Comparison of ENCODE assay signal across 29 mouse cellular contexts in genomic region chr15:3982732-3983131, GRCm38 (mm10). TPM values are rescaled to one million over a fixed set of nuclear protein-coding genes. Genes with fewer than 3 reads are reported as not detected.
DNase-seq lines count a peak whose midpoint lies in the region; ATAC-seq and TF ChIP-seq lines count a peak whose summit lies in the region.
"Had no signal": no experiment of that assay in that cellular context is flagged by ENCODE, and none has a peak within 500 bp of the region (broad histone marks: within the 10 kb centered on the region; RNA-seq: fewer than 3 reads in every experiment).

No protein-coding gene starts in this region.

- DNase-seq in A20 (ENCODE audit: low read depth, low spot score) = peak; percentile 49
- DNase-seq in MEL (ENCODE audit: low read depth, low spot score) = peak; percentile 55
- peak; percentile 85 for DNase-seq in splenic B cell, adult 2 months (ENCODE audit: low read depth, low spot score)
- no peak for DNase-seq in hindbrain, embryonic 10.5 days (ENCODE audit: low spot score)
- no peak for DNase-seq in hindbrain, embryonic 14.5 days (ENCODE audit: low spot score)
- DNase-seq in cerebellum, postnatal 36 days = no peak
- DNase-seq: adrenal gland, adult 2 months; cerebellum, adult 2 months; cerebellum, postnatal 25 days; gastrocnemius, adult 2 months; heart, postnatal 10 days; kidney, adult 2 months; kidney, postnatal 4 days; layer of hippocampus, postnatal 36 days; liver; lung, embryonic 14.5 days; lung, postnatal 14 days; retina, postnatal 1 day; right cerebral cortex, postnatal 14 days; thymus, postnatal 4 days had no signal

- H3K4me2 ChIP-seq in hindbrain, embryonic 14.5 days (replicated peaks) = no peak overlapping the region
- H3K4me2 ChIP-seq: embryonic facial prominence, embryonic 13.5 days; heart, embryonic 13.5 days; intestine, embryonic 15.5 days; liver, embryonic 15.5 days; lung, embryonic 14.5 days; midbrain, embryonic 13.5 days had no signal

- WGBS in macrophage (ENCODE audit: missing documents) = 2% methylated on average over 5 of the region's 5 CpGs
- 93% methylated on average over 5 of the region's 5 CpGs for WGBS in hindbrain, embryonic 10.5 days
- 96% methylated on average over 5 of the region's 5 CpGs for WGBS in hindbrain, embryonic 14.5 days

- no peaks in the 10 kb centered on the region for H3K9me3 ChIP-seq in MEL (replicated peaks; ENCODE audit: insufficient read depth, low read length)
- H3K9me3 ChIP-seq in hindbrain, embryonic 10.5 days = no peaks in the 10 kb centered on the region
- H3K9me3 ChIP-seq in hindbrain, embryonic 14.5 days (ENCODE audit: control insufficient read depth, low read length) = no peaks in the 10 kb centered on the region
- H3K9me3 ChIP-seq: embryonic facial prominence, embryonic 13.5 days; heart, embryonic 13.5 days; intestine, embryonic 15.5 days; liver, embryonic 15.5 days; midbrain, embryonic 13.5 days had no signal

- TF ChIP-seq POLR2A in MEL (IDR thresholded peaks at IDR 0.05; ENCODE audit: control insufficient read depth in 1 of 2, insufficient read depth in 1 of 2, low read depth in 1 of 2, low read length in 2 of 2, poor library complexity in 1 of 2) = no peak

- TF ChIP-seq EP300 in MEL (IDR thresholded peaks at IDR 0.05; ENCODE audit: low read depth in 1 of 2, low read length in 2 of 2) = 0 out of 4 replicates have a peak, but pooled peaks of 1 of the 2 experiments have one; percentile 14

- no peak for TF ChIP-seq RAD21 in MEL (IDR thresholded peaks at IDR 0.05; ENCODE audit: low read depth, low read length)

- no peak overlapping the region for H3K9ac ChIP-seq in MEL (ENCODE audit: control insufficient read depth, low read depth, low read length, poor library complexity, severe bottlenecking)
- H3K9ac ChIP-seq in hindbrain, embryonic 14.5 days = no peak overlapping the region
- H3K9ac ChIP-seq: embryonic facial prominence, embryonic 13.5 days; heart, embryonic 13.5 days; intestine, embryonic 15.5 days; liver, embryonic 15.5 days; lung, embryonic 14.5 days; midbrain, embryonic 13.5 days had no signal

- H3K36me3 ChIP-seq in MEL (ENCODE audit: control insufficient read depth in 1 of 2, insufficient read depth in 2 of 2, low read length in 2 of 2) (peaks cover 12 to 22% of the 10 kb centered on the region in 2 experiments), macrophage (ENCODE audit: inconsistent target) (peaks cover 28% of the 10 kb centered on the region)
- peaks cover 9% of the 10 kb centered on the region; the same call in 1 of the 2 replicates for H3K36me3 ChIP-seq in splenic B cell, adult 2 months (ENCODE audit: control insufficient read depth, insufficient read depth, low read length, poor library complexity, severe bottlenecking)
- H3K36me3 ChIP-seq in hindbrain, embryonic 10.5 days = peaks cover 44% of the 10 kb centered on the region
- H3K36me3 ChIP-seq in hindbrain, embryonic 14.5 days (replicated peaks; ENCODE audit: control insufficient read depth, insufficient read depth) = peaks cover 51% of the 10 kb centered on the region

- H3K27me3 ChIP-seq in MEL (ENCODE audit: control insufficient read depth in 1 of 2, insufficient read depth in 2 of 2, low read length in 2 of 2) = no peaks in the 10 kb centered on the region
- H3K27me3 ChIP-seq in splenic B cell, adult 2 months (ENCODE audit: control insufficient read depth, insufficient read depth, low read length, poor library complexity, severe bottlenecking) = no peaks in the 10 kb centered on the region
- no peaks in the 10 kb centered on the region for H3K27me3 ChIP-seq in hindbrain, embryonic 10.5 days (ENCODE audit: insufficient read depth, poor library complexity, severe bottlenecking)
- no peaks in the 10 kb centered on the region for H3K27me3 ChIP-seq in hindbrain, embryonic 14.5 days (ENCODE audit: control insufficient read depth, insufficient read depth, low read length)
- H3K27me3 ChIP-seq: embryonic facial prominence, embryonic 13.5 days; heart, embryonic 13.5 days; intestine, embryonic 15.5 days; liver, embryonic 15.5 days; midbrain, embryonic 13.5 days had no signal

- H3K27ac ChIP-seq in MEL (ENCODE audit: control insufficient read depth, low read depth, low read length) (no peak overlapping the region), macrophage (peak overlapping the region; percentile 41)
- H3K27ac ChIP-seq in hindbrain, embryonic 10.5 days = no peak overlapping the region
- H3K27ac ChIP-seq in hindbrain, embryonic 14.5 days = no peak overlapping the region
- H3K27ac ChIP-seq: embryonic facial prominence, embryonic 13.5 days; gastrocnemius, adult 2 months; heart, embryonic 13.5 days; hindbrain, postnatal 0 days; intestine, embryonic 15.5 days; kidney, postnatal 0 days; liver, embryonic 15.5 days; midbrain, embryonic 13.5 days had no signal

- ATAC-seq in hindbrain, embryonic 14.5 days (ENCODE audit: low FRiP score) = no peak
- ATAC-seq: forebrain, embryonic 16.5 days; hindbrain, postnatal 0 days; intestine, embryonic 15.5 days; midbrain, embryonic 13.5 days had no signal

- H3K79me2 ChIP-seq in MEL (ENCODE audit: control insufficient read depth, insufficient read depth, low read length, poor library complexity) (peaks cover 6% of the 10 kb centered on the region; the same call in 1 of the 2 replicates), macrophage (ENCODE audit: inconsistent target) (no peaks in the 10 kb centered on the region; the same call in 1 of the 2 replicates)

- peaks cover 3 to 4% of the 10 kb centered on the region in 2 experiments; a peak in 3 of 4 replicates for H3K4me1 ChIP-seq in MEL (ENCODE audit: control insufficient read depth in 1 of 2, insufficient read depth in 2 of 2, low read length in 2 of 2)
- H3K4me1 ChIP-seq in hindbrain, embryonic 10.5 days (replicated peaks) = peaks cover 10% of the 10 kb centered on the region; the same call in 1 of the 2 replicates
- no peaks in the 10 kb centered on the region for H3K4me1 ChIP-seq in hindbrain, embryonic 14.5 days (replicated peaks; ENCODE audit: control insufficient read depth, insufficient read depth, low read length)
- H3K4me1 ChIP-seq: embryonic facial prominence, embryonic 13.5 days; intestine, embryonic 15.5 days had no signal

- H3K4me3 ChIP-seq in MEL (ENCODE audit: control insufficient read depth in 1 of 2, insufficient read depth in 1 of 2, low read depth in 2 of 2, low read length in 2 of 2) (no peak overlapping the region), macrophage (ENCODE audit: inconsistent target) (no peak overlapping the region)
- H3K4me3 ChIP-seq in hindbrain, embryonic 10.5 days = no peak overlapping the region
- H3K4me3 ChIP-seq in hindbrain, embryonic 14.5 days (replicated peaks; ENCODE audit: low read length) = no peak overlapping the region
- H3K4me3 ChIP-seq: embryonic facial prominence, embryonic 13.5 days; gastrocnemius, adult 2 months; heart, embryonic 13.5 days; intestine, embryonic 15.5 days; liver, embryonic 15.5 days; midbrain, embryonic 13.5 days had no signal

- no peak for TF ChIP-seq CTCF in MEL (IDR thresholded peaks at IDR 0.05 in 2 of 3, conservative IDR thresholded peaks at IDR 0.05 in 1 of 3; ENCODE audit: control insufficient read depth in 1 of 3, insufficient read depth in 1 of 3, low read depth in 2 of 3, low read length in 3 of 3, poor library complexity in 1 of 3, severe bottlenecking in 1 of 3)

TF ChIP-seq in MEL, 35 proteins besides CTCF, POLR2A, EP300 and RAD21 (continues in another document):
- TF ChIP-seq MAX (IDR thresholded peaks at IDR 0.05; ENCODE audit: low read length) (no peak), MAFK (IDR thresholded peaks at IDR 0.05; ENCODE audit: borderline replicate concordance, low read depth, low read length) (no peak), POLR2AphosphoS2 (IDR thresholded peaks at IDR 0.05; ENCODE audit: low read length) (no peak), NELFE (IDR thresholded peaks at IDR 0.05; ENCODE audit: low read depth, low read length) (no peak), HCFC1 (IDR thresholded peaks at IDR 0.05; ENCODE audit: low read depth, low read length) (no peak)

RNA-seq across cellular contexts. Expression of gene Fbxo4, which starts 3.4 kb away (rescaled TPM):
- total RNA-seq in MEL (2012; rRNA removed) = 5.9 and 8.0 TPM in 2 replicates
- polyA plus RNA-seq in MEL (2012; ENCODE audit: insufficient read depth in 1 of 2, insufficient read length in 2 of 2, low read depth in 1 of 2, low replicate concordance in 2 of 2, missing spikeins in 1 of 2) (1 to 10 TPM in 1 of 2 experiments, not detected in 1; 7.4 TPM), macrophage (2018) (10.2 to 17.3 TPM (median 14.7 TPM) in 3 replicates)
- total RNA-seq in macrophage (2018; cell fraction: chromatin; rRNA removed) = 10 to 100 TPM in 20 of 26 experiments, 1 to 10 TPM in 6; 6.2 to 38.3 (median 17.2) TPM
- total RNA-seq in macrophage (2018; cell fraction: cytosol; rRNA removed) = 10 to 100 TPM; 11.3 to 18.3 (median 15.4) TPM
- 10 to 100 TPM in 21 of 26 experiments, 1 to 10 TPM in 5; 4.8 to 26.7 (median 14.4) TPM for total RNA-seq in macrophage (2018; cell fraction: nucleus; rRNA removed)
- polyA plus RNA-seq in hindbrain, embryonic 10.5 days (2016; fragmentation: Nextera tagmentation; extraction: Ambion mirVana) = 4.3 and 5.2 TPM in 2 replicates
- polyA plus RNA-seq in hindbrain, embryonic 14.5 days (2014; fragmentation: Nextera tagmentation; extraction: Ambion mirVana) = 10.2 and 10.9 TPM in 2 replicates

RNA-seq across cellular contexts. Expression of gene AW549877, which starts 12.8 kb away (rescaled TPM):
- 4.2 and 5.0 TPM in 2 replicates for total RNA-seq in MEL (2012; rRNA removed)
- polyA plus RNA-seq in MEL (2012; ENCODE audit: insufficient read depth in 1 of 2, insufficient read length in 2 of 2, low read depth in 1 of 2, low replicate concordance in 2 of 2, missing spikeins in 1 of 2) = 10 to 100 TPM in 1 of 2 experiments, not detected in 1; 13.5 TPM
- total RNA-seq in macrophage (2018; cell fraction: chromatin; rRNA removed) = 100 to 1,000 TPM in 14 of 26 experiments, 10 to 100 TPM in 12; 61.5 to 189 (median 101) TPM
- total RNA-seq in macrophage (2018; cell fraction: cytosol; rRNA removed) = 10 to 100 TPM; 16.2 to 37.2 (median 29.8) TPM
- 100 to 1,000 TPM in 8 of 26 experiments, 10 to 100 TPM in 18; 57.9 to 194 (median 86.7) TPM for total RNA-seq in macrophage (2018; cell fraction: nucleus; rRNA removed)
- 16.8 to 41.7 TPM (median 25.7 TPM) in 3 replicates for polyA plus RNA-seq in macrophage (2018)
- 38.4 and 39.3 TPM in 2 replicates for polyA plus RNA-seq in hindbrain, embryonic 10.5 days (2016; fragmentation: Nextera tagmentation; extraction: Ambion mirVana)
- polyA plus RNA-seq in hindbrain, embryonic 14.5 days (2014; fragmentation: Nextera tagmentation; extraction: Ambion mirVana) = 56.5 and 62.9 TPM in 2 replicates

RNA-seq across cellular contexts. Expression of gene Oxct1, which starts 43.5 kb away (rescaled TPM):
- total RNA-seq in MEL (2012; rRNA removed) = 112 and 140 TPM in 2 replicates
- polyA plus RNA-seq in MEL (2012; ENCODE audit: insufficient read depth in 1 of 2, insufficient read length in 2 of 2, low read depth in 1 of 2, low replicate concordance in 2 of 2, missing spikeins in 1 of 2) = 100 to 1,000 TPM in 1 of 2 experiments, not detected in 1; 168 TPM
- 100 to 1,000 TPM in 16 of 26 experiments, 10 to 100 TPM in 10; 12.4 to 180 (median 116) TPM for total RNA-seq in macrophage (2018; cell fraction: chromatin; rRNA removed)
- 100 to 1,000 TPM in 25 of 26 experiments, 10 to 100 TPM in 1; 99.3 to 249 (median 143) TPM for total RNA-seq in macrophage (2018; cell fraction: cytosol; rRNA removed)
- total RNA-seq in macrophage (2018; cell fraction: nucleus; rRNA removed) = 100 to 1,000 TPM in 9 of 26 experiments, 10 to 100 TPM in 17; 32.2 to 149 (median 86.6) TPM
- polyA plus RNA-seq in macrophage (2018) = 105 to 181 TPM (median 181 TPM) in 3 replicates
- polyA plus RNA-seq in hindbrain, embryonic 10.5 days (2016; fragmentation: Nextera tagmentation; extraction: Ambion mirVana) = 101 and 114 TPM in 2 replicates
- 341 and 388 TPM in 2 replicates for polyA plus RNA-seq in hindbrain, embryonic 14.5 days (2014; fragmentation: Nextera tagmentation; extraction: Ambion mirVana)

Comparison
In these comparisons a context has a peak if more than half of its experiments do, and no peak if none do; other contexts are left out.
1. DNase-seq: peak in A20 (single experiment), MEL (single experiment) and splenic B cell, adult 2 months (single experiment); none in hindbrain, embryonic 10.5 days (single experiment), hindbrain, embryonic 14.5 days (single experiment) and cerebellum, postnatal 36 days (0 of 2).